Mouse (Mus musculus): ENCODE measurements around the gene Npas3.

DNA sequence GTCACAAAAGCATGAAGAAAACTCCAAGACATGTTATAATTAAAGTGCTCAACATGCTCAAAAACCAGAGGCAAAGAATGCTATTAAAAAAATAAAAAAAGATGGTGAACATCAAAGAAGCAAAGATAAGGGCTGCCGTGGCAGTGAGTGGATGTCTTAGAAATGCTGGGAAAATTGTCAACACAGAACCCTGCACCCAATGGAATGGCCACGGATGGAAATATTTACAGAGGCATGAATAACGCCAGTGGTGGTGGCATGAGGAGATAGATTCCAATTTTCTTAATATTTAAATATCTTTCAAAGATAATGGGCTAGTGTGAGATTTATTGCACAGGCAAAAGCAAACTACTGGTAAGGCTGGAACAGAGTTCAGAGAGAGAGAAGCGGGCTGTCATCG lies 628.2 kb downstream of the Npas3 start:
- TF ChIP-seq CTCF (IDR thresholded peaks at IDR 0.05; ENCODE audit: low read depth, low read length): no peak
- TF ChIP-seq POLR2A (IDR thresholded peaks at IDR 0.05; ENCODE audit: insufficient read depth, low read length): no peak

Measured in ES-Bruce4 (cell line).